In genomic region chr15:98726746-98727145, GRCm38 (mm10) we compare ENCODE assay signal across 10 mouse cellular contexts. TPM values are rescaled to one million over a fixed set of nuclear protein-coding genes. Genes with fewer than 3 reads are reported as not detected.
DNase-seq lines count a peak whose midpoint lies in the region; ATAC-seq and TF ChIP-seq lines count a peak whose summit lies in the region.
"Had no signal": no experiment of that assay in that cellular context is flagged by ENCODE, and none has a peak within 500 bp of the region (broad histone marks: within the 10 kb centered on the region; RNA-seq: fewer than 3 reads in every experiment).

No protein-coding gene starts in this region.

- peak overlapping the region; percentile 96 for H3K4me2 ChIP-seq in heart, embryonic 15.5 days
- peak overlapping the region; percentile 86 for H3K4me2 ChIP-seq in hindbrain, embryonic 13.5 days
- H3K4me2 ChIP-seq in midbrain, embryonic 11.5 days = peak overlapping the region; percentile 59

- peak overlapping the region; percentile 66 for H3K9ac ChIP-seq in heart, embryonic 15.5 days
- peak overlapping the region; percentile 71 for H3K9ac ChIP-seq in MEL (ENCODE audit: control insufficient read depth, low read depth, low read length, poor library complexity, severe bottlenecking)
- H3K9ac ChIP-seq in hindbrain, embryonic 13.5 days = peak overlapping the region; percentile 66; the same call in 1 of the 2 replicates
- H3K9ac ChIP-seq in midbrain, embryonic 11.5 days (ENCODE audit: low read length) = no peak overlapping the region

- peaks cover 11% of the 10 kb centered on the region for H3K27me3 ChIP-seq in heart, embryonic 15.5 days
- H3K27me3 ChIP-seq in MEL (ENCODE audit: control insufficient read depth in 1 of 2, insufficient read depth in 2 of 2, low read length in 2 of 2) = no peaks in the 10 kb centered on the region
- H3K27me3 ChIP-seq in hindbrain, embryonic 13.5 days = peaks cover 62% of the 10 kb centered on the region
- peaks cover 7% of the 10 kb centered on the region for H3K27me3 ChIP-seq in midbrain, embryonic 11.5 days (ENCODE audit: control insufficient read depth, insufficient read depth, low read length)

- no peak for ATAC-seq in heart, embryonic 15.5 days (replicated peaks; ENCODE audit: insufficient number of reproducible peaks, insufficient read depth, low FRiP score, low read depth)
- no peak for ATAC-seq in hindbrain, embryonic 13.5 days (ENCODE audit: low FRiP score)
- no peak for ATAC-seq in midbrain, embryonic 11.5 days (ENCODE audit: low FRiP score)

- no peak for TF ChIP-seq EP300 in MEL (IDR thresholded peaks at IDR 0.05; ENCODE audit: low read depth in 1 of 2, low read length in 2 of 2)

- DNase-seq in heart, adult 11 months = no peak
- peak; percentile 53 for DNase-seq in MEL (ENCODE audit: low read depth, low spot score)
- DNase-seq in midbrain, embryonic 11.5 days (ENCODE audit: low spot score, missing footprints) = peak; percentile 82
- DNase-seq in cerebellum, adult 11-12 months = no peak
- DNase-seq in right cerebral cortex, adult 18-20 months = no peak
- DNase-seq in spleen, postnatal 14 days (ENCODE audit: low spot score in 2 of 2) = no peak

- 48% methylated on average over 7 of the region's 7 CpGs for WGBS in heart, embryonic 15.5 days
- 54% methylated on average over 7 of the region's 7 CpGs for WGBS in hindbrain, embryonic 13.5 days
- 44% methylated on average over 7 of the region's 7 CpGs for WGBS in midbrain, embryonic 11.5 days

- TF ChIP-seq POLR2A in MEL (IDR thresholded peaks at IDR 0.05; ENCODE audit: control insufficient read depth in 1 of 2, insufficient read depth in 1 of 2, low read depth in 1 of 2, low read length in 2 of 2, poor library complexity in 1 of 2) = no peak

- no peak overlapping the region for H3K27ac ChIP-seq in heart, embryonic 15.5 days
- peak overlapping the region; percentile 2; the same call in 1 of the 2 replicates for H3K27ac ChIP-seq in MEL (ENCODE audit: control insufficient read depth, low read depth, low read length)
- no peak overlapping the region for H3K27ac ChIP-seq in hindbrain, embryonic 13.5 days
- no peak overlapping the region for H3K27ac ChIP-seq in midbrain, embryonic 11.5 days (ENCODE audit: low read depth, low read length)

- H3K4me3 ChIP-seq in heart, embryonic 15.5 days = peak overlapping the region; percentile 67
- peak overlapping the region; percentile 78 to 86 for H3K4me3 ChIP-seq in MEL (ENCODE audit: control insufficient read depth in 1 of 2, insufficient read depth in 1 of 2, low read depth in 2 of 2, low read length in 2 of 2)
- H3K4me3 ChIP-seq in hindbrain, embryonic 13.5 days = peak overlapping the region; percentile 46; the same call in 1 of the 2 replicates
- no peak overlapping the region for H3K4me3 ChIP-seq in midbrain, embryonic 11.5 days (ENCODE audit: low read depth, low read length)

- TF ChIP-seq CTCF in MEL (IDR thresholded peaks at IDR 0.05 in 2 of 3, conservative IDR thresholded peaks at IDR 0.05 in 1 of 3; ENCODE audit: control insufficient read depth in 1 of 3, insufficient read depth in 1 of 3, low read depth in 2 of 3, low read length in 3 of 3, poor library complexity in 1 of 3, severe bottlenecking in 1 of 3) = no peak

- H3K36me3 ChIP-seq in heart, embryonic 15.5 days = no peaks in the 10 kb centered on the region
- no peaks in the 10 kb centered on the region; a peak in 2 of 4 replicates for H3K36me3 ChIP-seq in MEL (ENCODE audit: control insufficient read depth in 1 of 2, insufficient read depth in 2 of 2, low read length in 2 of 2)
- no peaks in the 10 kb centered on the region for H3K36me3 ChIP-seq in hindbrain, embryonic 13.5 days
- H3K36me3 ChIP-seq in midbrain, embryonic 11.5 days (ENCODE audit: control insufficient read depth, insufficient read depth, low read length) = no peaks in the 10 kb centered on the region

- no peaks in the 10 kb centered on the region for H3K9me3 ChIP-seq in heart, embryonic 15.5 days (replicated peaks)
- no peaks in the 10 kb centered on the region for H3K9me3 ChIP-seq in MEL (replicated peaks; ENCODE audit: insufficient read depth, low read length)
- H3K9me3 ChIP-seq in hindbrain, embryonic 13.5 days = no peaks in the 10 kb centered on the region
- no peaks in the 10 kb centered on the region for H3K9me3 ChIP-seq in midbrain, embryonic 11.5 days (ENCODE audit: control insufficient read depth, low read length)

- H3K4me1 ChIP-seq in heart, embryonic 15.5 days (replicated peaks) = peaks cover 22% of the 10 kb centered on the region
- H3K4me1 ChIP-seq in MEL (ENCODE audit: control insufficient read depth in 1 of 2, insufficient read depth in 2 of 2, low read length in 2 of 2) = peaks cover 0 to 15% of the 10 kb centered on the region in 2 experiments; a peak in 2 of 4 replicates
- H3K4me1 ChIP-seq in hindbrain, embryonic 13.5 days (replicated peaks) = peaks cover 25% of the 10 kb centered on the region
- peaks cover 11% of the 10 kb centered on the region; the same call in 1 of the 2 replicates for H3K4me1 ChIP-seq in midbrain, embryonic 11.5 days (ENCODE audit: control insufficient read depth, insufficient read depth, low read length)

- H3K79me2 ChIP-seq in MEL (ENCODE audit: control insufficient read depth, insufficient read depth, low read length, poor library complexity) = peaks cover 11% of the 10 kb centered on the region

- no peak for TF ChIP-seq RAD21 in MEL (IDR thresholded peaks at IDR 0.05; ENCODE audit: low read depth, low read length)

TF ChIP-seq in MEL, 35 proteins besides CTCF, POLR2A, EP300 and RAD21:
- TF ChIP-seq ZKSCAN1 (IDR thresholded peaks at IDR 0.05; ENCODE audit: low read depth, low read length) (no peak), E2F4 (IDR thresholded peaks at IDR 0.05; ENCODE audit: borderline replicate concordance, low read depth, low read length) (no peak), SMC3 (IDR thresholded peaks at IDR 0.05; ENCODE audit: low read depth, low read length) (no peak), NRF1 (IDR thresholded peaks at IDR 0.05; ENCODE audit: insufficient read depth, low read depth, low read length, poor library complexity, severe bottlenecking) (no peak), KAT2A (conservative IDR thresholded peaks at IDR 0.05; ENCODE audit: low read depth, low read length) (no peak), MAZ (IDR thresholded peaks at IDR 0.05; ENCODE audit: low read depth, low read length) (no peak), USF1 (IDR thresholded peaks at IDR 0.05; ENCODE audit: low read depth, low read length) (no peak), ZC3H11A (IDR thresholded peaks at IDR 0.05; ENCODE audit: low read depth, low read length) (no peak), GABPA (IDR thresholded peaks at IDR 0.05; ENCODE audit: low read depth, low read length) (no peak), MYC (IDR thresholded peaks at IDR 0.05; ENCODE audit: low read depth, low read length) (no peak)

RNA-seq across cellular contexts. Expression of gene Fkbp11, which starts 1.3 kb away (rescaled TPM):
- 20.9 and 26.6 TPM in 2 replicates for polyA plus RNA-seq in heart, embryonic 15.5 days (2015; fragmentation: Nextera tagmentation; extraction: Ambion mirVana)
- total RNA-seq in MEL (2012; rRNA removed) = 109 and 160 TPM in 2 replicates
- polyA plus RNA-seq in MEL (2012; ENCODE audit: insufficient read depth in 1 of 2, insufficient read length in 2 of 2, low read depth in 1 of 2, low replicate concordance in 2 of 2, missing spikeins in 1 of 2) = 100 to 1,000 TPM in 1 of 2 experiments, not detected in 1; 118 TPM
- polyA plus RNA-seq in hindbrain, embryonic 13.5 days (2015; fragmentation: Nextera tagmentation; extraction: Ambion mirVana) = 5.1 and 6.6 TPM in 2 replicates
- 10.3 and 10.5 TPM in 2 replicates for polyA plus RNA-seq in midbrain, embryonic 11.5 days (2014; fragmentation: Nextera tagmentation; extraction: Ambion mirVana)

RNA-seq across cellular contexts. Expression of gene Ccdc65, which starts 18.7 kb away (rescaled TPM):
- polyA plus RNA-seq in heart, embryonic 15.5 days (2015; fragmentation: Nextera tagmentation; extraction: Ambion mirVana) = 0.87 and 1.0 TPM in 2 replicates
- not detected in 2 replicates for total RNA-seq in MEL (2012; rRNA removed)
- under 1 TPM in 1 of 2 experiments, not detected in 1; 0.13 TPM for polyA plus RNA-seq in MEL (2012; ENCODE audit: insufficient read depth in 1 of 2, insufficient read length in 2 of 2, low read depth in 1 of 2, low replicate concordance in 2 of 2, missing spikeins in 1 of 2)
- 3.6 and 4.3 TPM in 2 replicates for polyA plus RNA-seq in hindbrain, embryonic 13.5 days (2015; fragmentation: Nextera tagmentation; extraction: Ambion mirVana)
- polyA plus RNA-seq in midbrain, embryonic 11.5 days (2014; fragmentation: Nextera tagmentation; extraction: Ambion mirVana) = 0.71 and 1.4 TPM in 2 replicates
- total RNA-seq: gastrocnemius, adult 8-10 months had no signal
- polyA plus RNA-seq: spleen, adult 2 months had no signal

RNA-seq across cellular contexts. Expression of gene Arf3, which starts 36.3 kb away (rescaled TPM):
- 29.5 and 41.5 TPM in 2 replicates for polyA plus RNA-seq in heart, embryonic 15.5 days (2015; fragmentation: Nextera tagmentation; extraction: Ambion mirVana)
- 37.4 and 41.1 TPM in 2 replicates for total RNA-seq in MEL (2012; rRNA removed)
- 100 to 1,000 TPM; 140 to 239 TPM for polyA plus RNA-seq in MEL (2012; ENCODE audit: insufficient read depth in 1 of 2, insufficient read length in 2 of 2, low read depth in 1 of 2, low replicate concordance in 2 of 2, missing spikeins in 1 of 2)
- 68.4 and 71.7 TPM in 2 replicates for polyA plus RNA-seq in hindbrain, embryonic 13.5 days (2015; fragmentation: Nextera tagmentation; extraction: Ambion mirVana)
- 28.1 and 33.4 TPM in 2 replicates for polyA plus RNA-seq in midbrain, embryonic 11.5 days (2014; fragmentation: Nextera tagmentation; extraction: Ambion mirVana)

RNA-seq across cellular contexts. Expression of gene Rnd1, which starts 49.5 kb away (rescaled TPM):
- 1.1 and 1.2 TPM in 2 replicates for polyA plus RNA-seq in heart, embryonic 15.5 days (2015; fragmentation: Nextera tagmentation; extraction: Ambion mirVana)
- 5.8 and 6.0 TPM in 2 replicates for total RNA-seq in MEL (2012; rRNA removed)
- 1 to 10 TPM in 1 of 2 experiments, not detected in 1; 5.5 TPM for polyA plus RNA-seq in MEL (2012; ENCODE audit: insufficient read depth in 1 of 2, insufficient read length in 2 of 2, low read depth in 1 of 2, low replicate concordance in 2 of 2, missing spikeins in 1 of 2)
- polyA plus RNA-seq in hindbrain, embryonic 13.5 days (2015; fragmentation: Nextera tagmentation; extraction: Ambion mirVana) = 7.3 and 7.4 TPM in 2 replicates
- 6.1 and 6.3 TPM in 2 replicates for polyA plus RNA-seq in midbrain, embryonic 11.5 days (2014; fragmentation: Nextera tagmentation; extraction: Ambion mirVana)

RNA-seq across cellular contexts. Expression of gene Wnt10b, which starts 51.2 kb away (rescaled TPM):
- polyA plus RNA-seq in heart, embryonic 15.5 days (2015; fragmentation: Nextera tagmentation; extraction: Ambion mirVana) = 0.46 TPM in 1 of 2 replicates, not detected in the other
- total RNA-seq in MEL (2012; rRNA removed) = 0.13 and 0.23 TPM in 2 replicates
- under 1 TPM in 1 of 2 experiments, not detected in 1; 0.14 TPM for polyA plus RNA-seq in MEL (2012; ENCODE audit: insufficient read depth in 1 of 2, insufficient read length in 2 of 2, low read depth in 1 of 2, low replicate concordance in 2 of 2, missing spikeins in 1 of 2)
- polyA plus RNA-seq in hindbrain, embryonic 13.5 days (2015; fragmentation: Nextera tagmentation; extraction: Ambion mirVana) = 0.12 TPM in 1 of 2 replicates, not detected in the other
- 0.30 and 0.40 TPM in 2 replicates for polyA plus RNA-seq in midbrain, embryonic 11.5 days (2014; fragmentation: Nextera tagmentation; extraction: Ambion mirVana)

Comparison
In these comparisons a context has a peak if more than half of its experiments do, and no peak if none do; other contexts are left out.
1. DNase-seq: peak in MEL (single experiment) and midbrain, embryonic 11.5 days (single experiment); none in heart, adult 11 months (single experiment), cerebellum, adult 11-12 months (single experiment), right cerebral cortex, adult 18-20 months (single experiment) and spleen, postnatal 14 days (0 of 2).
2. Peak in every context shown above with its lines, with median percentiles within 50 percentile points of each other: H3K4me2 ChIP-seq.